In the genomic region with DNA sequence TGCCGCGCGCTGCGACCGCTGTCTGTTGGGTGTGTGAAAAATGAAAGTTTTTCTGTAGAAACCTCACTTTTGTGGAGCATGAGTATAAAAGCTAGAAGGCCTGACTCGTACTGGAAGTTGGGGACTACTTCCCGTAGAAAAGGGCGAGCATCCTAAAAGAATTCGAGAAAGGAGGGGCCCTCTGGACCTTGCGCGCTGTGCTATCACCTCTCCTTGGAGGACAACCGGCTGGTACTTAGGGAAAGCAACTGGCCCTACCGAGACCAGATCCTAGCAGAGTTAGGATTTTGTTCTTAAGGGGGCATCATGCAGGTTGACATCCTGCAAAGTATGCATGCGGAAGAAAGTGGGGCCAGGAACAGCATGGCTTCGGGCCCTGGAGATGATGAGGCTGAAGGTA, we compare ENCODE assay signal across 7 mouse cellular contexts. TPM values are rescaled to one million over a fixed set of nuclear protein-coding genes. Genes with fewer than 3 reads are reported as not detected.
DNase-seq lines count a peak whose midpoint lies in the region; ATAC-seq and TF ChIP-seq lines count a peak whose summit lies in the region.

No protein-coding gene starts in this region.

- H3K36me3 ChIP-seq in embryonic facial prominence, embryonic 15.5 days, result no peaks in the 10 kb centered on the region
- no peaks in the 10 kb centered on the region for H3K36me3 ChIP-seq in hindbrain, embryonic 14.5 days (replicated peaks; ENCODE audit: control insufficient read depth, insufficient read depth)

- no peaks in the 10 kb centered on the region for H3K27me3 ChIP-seq in embryonic facial prominence, embryonic 15.5 days
- no peaks in the 10 kb centered on the region for H3K27me3 ChIP-seq in hindbrain, embryonic 14.5 days (ENCODE audit: control insufficient read depth, insufficient read depth, low read length)

- no peak for TF ChIP-seq CTCF in lung, adult 2 months (IDR thresholded peaks at IDR 0.05; ENCODE audit: insufficient read depth, low read length)

- WGBS in lung, adult 2 months, result 4% methylated on average over 15 of the region's 15 CpGs
- 5% methylated on average over 15 of the region's 15 CpGs for WGBS in embryonic facial prominence, embryonic 15.5 days
- WGBS in hindbrain, embryonic 14.5 days, result 4% methylated on average over 15 of the region's 15 CpGs

- ATAC-seq in embryonic facial prominence, embryonic 15.5 days (ENCODE audit: insufficient number of reproducible peaks, low FRiP score, low TSS enrichment, low read depth), result no peak
- ATAC-seq in hindbrain, embryonic 14.5 days (ENCODE audit: low FRiP score), result peak; percentile 1; the same call in 1 of the 2 replicates
- 0 out of 2 replicates have a peak, but pooled peaks have one; percentile 0 for ATAC-seq in megakaryocyte progenitor cell, adult 5-6 weeks (replicated peaks; ENCODE audit: poor library complexity)
- no peak for ATAC-seq in CD4-positive, CD25-positive, alpha-beta regulatory T cell, adult 4 months

- TF ChIP-seq POLR2A in lung, adult 2 months (IDR thresholded peaks at IDR 0.05; ENCODE audit: borderline replicate concordance, extremely low read depth, low read depth, low read length), result no peak

- H3K4me3 ChIP-seq in lung, adult 2 months (replicated peaks; ENCODE audit: extremely low read depth, low read depth, low read length), result peak overlapping the region; percentile 80
- peak overlapping the region; percentile 100 for H3K4me3 ChIP-seq in embryonic facial prominence, embryonic 15.5 days (replicated peaks)
- H3K4me3 ChIP-seq in hindbrain, embryonic 14.5 days (replicated peaks; ENCODE audit: low read length), result peak overlapping the region; percentile 99

- peak overlapping the region; percentile 84 for H3K4me2 ChIP-seq in embryonic facial prominence, embryonic 15.5 days (replicated peaks)
- H3K4me2 ChIP-seq in hindbrain, embryonic 14.5 days (replicated peaks), result peak overlapping the region; percentile 97

- no peak for DNase-seq in lung, adult 2 months
- DNase-seq in lung, postnatal 14 days, result no peak
- DNase-seq in hindbrain, embryonic 14.5 days (ENCODE audit: low spot score), result no peak
- no peak for DNase-seq in gastrocnemius, postnatal 4 days (ENCODE audit: low spot score in 2 of 2)

- H3K4me1 ChIP-seq in lung, adult 2 months (ENCODE audit: control insufficient read depth, insufficient read depth, low read length), result peaks cover 25% of the 10 kb centered on the region
- peaks cover 36% of the 10 kb centered on the region for H3K4me1 ChIP-seq in embryonic facial prominence, embryonic 15.5 days
- H3K4me1 ChIP-seq in hindbrain, embryonic 14.5 days (replicated peaks; ENCODE audit: control insufficient read depth, insufficient read depth, low read length), result peaks cover 35% of the 10 kb centered on the region

- H3K9me3 ChIP-seq in embryonic facial prominence, embryonic 15.5 days (replicated peaks), result no peaks in the 10 kb centered on the region
- H3K9me3 ChIP-seq in hindbrain, embryonic 14.5 days (ENCODE audit: control insufficient read depth, low read length), result no peaks in the 10 kb centered on the region

- H3K27ac ChIP-seq in embryonic facial prominence, embryonic 15.5 days (replicated peaks), result peak overlapping the region; percentile 93
- H3K27ac ChIP-seq in hindbrain, embryonic 14.5 days, result peak overlapping the region; percentile 95; the same call in 1 of the 2 replicates

- H3K9ac ChIP-seq in embryonic facial prominence, embryonic 15.5 days, result peak overlapping the region; percentile 80
- H3K9ac ChIP-seq in hindbrain, embryonic 14.5 days, result peak overlapping the region; percentile 98

RNA-seq across cellular contexts. Expression of a gene that starts 0.6 kb away (rescaled TPM):
- 51.8 and 51.9 TPM in 2 replicates for polyA plus RNA-seq in lung, adult 2 months (2012; rRNA removed)
- polyA plus RNA-seq in embryonic facial prominence, embryonic 15.5 days (2015; fragmentation: Nextera tagmentation; extraction: Ambion mirVana), result 27.9 and 31.3 TPM in 2 replicates
- 24.4 and 26.2 TPM in 2 replicates for polyA plus RNA-seq in hindbrain, embryonic 14.5 days (2014; fragmentation: Nextera tagmentation; extraction: Ambion mirVana)
- 64.0 and 67.2 TPM in 2 replicates for total RNA-seq in megakaryocyte progenitor cell, adult 5-6 weeks (2015)
- 14.1 and 18.5 TPM in 2 replicates for total RNA-seq in megakaryocyte progenitor cell, adult 5-6 weeks (2017)
- 10 to 100 TPM in 1 of 2 experiments, 1 to 10 TPM in 1; 9.9 to 11.4 TPM for polyA plus RNA-seq in CD4-positive, CD25-positive, alpha-beta regulatory T cell, adult 4 months (2017; shearing (Covaris generic))
- 10 to 100 TPM; 31.7 to 36.7 TPM for total RNA-seq in gastrocnemius, postnatal 4 days (2021)

Comparison
In these comparisons a context has a peak if more than half of its experiments do, and no peak if none do; other contexts are left out.
1. ATAC-seq: peak in hindbrain, embryonic 14.5 days (single experiment) and megakaryocyte progenitor cell, adult 5-6 weeks (single experiment); none in embryonic facial prominence, embryonic 15.5 days (single experiment) and CD4-positive, CD25-positive, alpha-beta regulatory T cell, adult 4 months (single experiment).
2. Peak in every context shown above with its lines, with median percentiles within 50 percentile points of each other: H3K4me3 ChIP-seq.